Mouse (Mus musculus) ES-E14 (cell line): ENCODE data around the gene Acvr1b.

Experiments
- CHD2 ChIP-seq: IDR thresholded peaks from 2 replicates; pipeline ENCODE4 v1.6.1; 2014; ENCODE audit warnings: mild to moderate bottlenecking, low read depth, low read length, inconsistent platforms
- HCFC1 ChIP-seq: IDR thresholded peaks from 2 replicates; pipeline ENCODE4 v1.6.1; 2012; ENCODE audit warnings: low read length, inconsistent platforms, borderline replicate concordance; ENCODE audit not compliant: insufficient read depth
- ZC3H11A ChIP-seq: IDR thresholded peaks from 2 replicates; pipeline ENCODE4 v1.6.1; 2012; ENCODE audit warnings: low read depth, mild to moderate bottlenecking, inconsistent platforms, low read length, borderline replicate concordance
- ZNF384 ChIP-seq: IDR thresholded peaks from 2 replicates; pipeline ENCODE4 v1.6.1; 2012; ENCODE audit warnings: low read depth, low read length, inconsistent platforms

GRCm38 (mm10) chr15:101170413-101170980, 3.4 kb upstream of the Acvr1b start:
- no peak for TF ChIP-seq CHD2
- TF ChIP-seq ZNF384, result no peak
- no peak for TF ChIP-seq HCFC1
- TF ChIP-seq ZC3H11A, result no peak
